Mouse (Mus musculus) lung, adult 2 months (tissue): ENCODE data around the gene Zfp57.

Experiments
- CTCF ChIP-seq: fragments of 200-500 bp; IDR thresholded peaks from 2 replicates; pipeline ENCODE4 v1.5.1; 2011; ENCODE audit warnings: mild to moderate bottlenecking, low read length, control low read depth; ENCODE audit not compliant: insufficient read depth
- POLR2A ChIP-seq: fragments of 200-500 bp; IDR thresholded peaks from 2 replicates; pipeline ENCODE4 v1.6.1; 2011; ENCODE audit warnings: low read depth, mild to moderate bottlenecking, control low read depth, low read length, borderline replicate concordance; ENCODE audit errors: extremely low read depth

DNA sequence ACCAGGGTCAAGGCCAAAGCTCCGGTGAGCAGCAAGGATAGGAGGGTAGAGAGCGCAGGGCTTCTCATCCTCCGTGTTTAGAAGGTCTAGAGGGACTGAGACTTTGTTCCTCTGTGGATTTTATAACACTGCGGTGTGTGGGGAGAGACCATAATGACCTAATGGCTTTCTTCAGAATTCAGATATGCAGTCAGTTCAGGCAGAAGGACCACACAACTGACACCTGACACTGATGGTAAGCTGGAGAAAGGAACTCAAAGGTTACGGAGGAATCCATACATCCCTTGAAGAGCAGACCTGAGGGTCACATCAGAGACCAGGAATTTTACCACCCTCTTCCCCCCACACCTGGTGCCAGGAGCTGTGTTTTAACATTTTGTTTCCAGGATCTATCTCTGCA is 11.5 kb upstream of the Zfp57 start, which contains the start of gene H2-M5:
- TF ChIP-seq POLR2A (no peak), CTCF (no peak)
